Mouse (Mus musculus): ENCODE measurements around the gene St6gal2.

DNA sequence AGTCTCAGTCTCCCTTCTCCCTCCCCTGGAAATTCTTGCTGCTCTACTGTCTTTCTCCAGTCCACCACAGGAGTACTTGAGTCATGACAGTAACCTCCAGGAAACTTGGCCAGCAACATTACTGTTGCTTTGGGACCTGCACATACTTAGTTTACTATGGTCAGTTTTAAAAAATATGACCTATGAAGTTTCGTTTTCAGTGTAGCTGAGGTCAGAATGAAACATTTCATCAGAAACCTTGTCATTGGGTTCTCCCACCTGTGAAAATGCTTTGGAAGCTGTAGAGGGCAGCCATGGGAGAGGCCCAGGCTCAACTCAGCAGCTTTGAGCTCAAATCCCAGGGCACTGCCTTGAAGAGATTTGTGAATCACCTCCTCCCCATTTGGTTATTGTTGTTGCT lies 15.0 kb downstream of the St6gal2 start:
- TF ChIP-seq POLR2A (IDR thresholded peaks at IDR 0.05; ENCODE audit: insufficient read depth, low read length) (no peak), CTCF (IDR thresholded peaks at IDR 0.05; ENCODE audit: low read depth, low read length) (no peak), EP300 (IDR thresholded peaks at IDR 0.05; ENCODE audit: insufficient read depth, low read depth, low read length) (no peak)
